Mouse (Mus musculus) forebrain, postnatal 0 days (tissue): ENCODE data around the gene Avpi1. TPM values are rescaled to one million over a fixed set of nuclear protein-coding genes. Genes with fewer than 3 reads are reported as not detected.

ENCODE experiments used
- ATAC-seq: fragments of 200-750 bp; cut with Nextera tagmentation; 2 replicates; pipeline ENCODE4 v1.8.0; 2017; ENCODE audit warnings: mild to moderate bottlenecking, moderate library complexity
- DNase-seq: peaks from one replicate; pipeline ENCODE4 v3.0.0-alpha.2; 2015
- H3K27ac ChIP-seq: fragments of 300-500 bp; sonication (generic); 2 replicates; pipeline ENCODE4 v1.5.1; 2014; ENCODE audit warnings: low read depth, mild to moderate bottlenecking, antibody characterized with exemption, low read length, moderate library complexity, mixed read lengths
- H3K27me3 ChIP-seq: fragments of 300-500 bp; sonication (generic); 2 replicates; pipeline ENCODE4 v1.6.1; 2014; ENCODE audit warnings: mild to moderate bottlenecking, low read length, mixed read lengths; ENCODE audit not compliant: insufficient read depth
- H3K36me3 ChIP-seq: fragments of 300-500 bp; sonication (generic); 2 replicates; pipeline ENCODE4 v1.6.1; 2014; ENCODE audit warnings: mild to moderate bottlenecking, moderate library complexity; ENCODE audit not compliant: insufficient read depth
- H3K4me1 ChIP-seq: fragments of 300-500 bp; sonication (generic); 2 replicates; pipeline ENCODE4 v1.6.1; 2014; ENCODE audit warnings: antibody characterized with exemption; ENCODE audit not compliant: insufficient read depth
- H3K4me2 ChIP-seq: fragments of 300-500 bp; sonication (generic); 2 replicates; pipeline ENCODE4 v1.6.1; 2014; ENCODE audit warnings: low read depth, mild to moderate bottlenecking, moderate library complexity
- H3K4me3 ChIP-seq: fragments of 300-500 bp; sonication (generic); 2 replicates; pipeline ENCODE4 v1.5.1; 2014; ENCODE audit warnings: low read depth, low read length, mixed read lengths
- H3K9ac ChIP-seq: fragments of 300-500 bp; sonication (generic); 2 replicates; pipeline ENCODE4 v1.6.1; 2014; ENCODE audit warnings: mild to moderate bottlenecking
- H3K9me3 ChIP-seq: fragments of 300-500 bp; sonication (generic); 2 replicates; pipeline ENCODE4 v1.6.1; 2016; ENCODE audit warnings: low read length
- CTCF ChIP-seq: sonication (generic); IDR thresholded peaks from 2 replicates; pipeline ENCODE4 v1.5.1; 2016; ENCODE audit warnings: antibody characterized with exemption, control low read depth, low read depth
- whole genome bisulfite sequencing: fragments of 180-500 bp; shearing (Covaris S2); extraction: QIAGEN DNeasy Blood & Tissue Kit; methylation state at CpG from one replicate; pipeline ENCODE4 v1.1.7; 2014; 5-methylcytosine and 5-hydroxymethylcytosine counted together
- polyA plus RNA-seq: library from polyadenylated mRNA; unstranded; fragments of >200 nt; fragmentation: Nextera tagmentation; extraction: Ambion mirVana; gene quantifications from 2 replicates; pipeline ENCODE4 v1.2.1, GENCODE M21; 2015
- total RNA-seq: library from RNA; depleted of rRNA; stranded (reverse); fragments of >200 nt; gene quantifications from 2 replicates; pipeline ENCODE4 v1.2.3, GENCODE M21; 2014

Gene Avpi1
- total and polyA plus RNA-seq, 2 experiments from 2014 or later = 9.5 to 14.3 TPM

GRCm38 (mm10) chr19:42144541-42145167 is 15.8 kb upstream of the Avpi1 start:
- Histone ChIP-seq H3K9me3 (no peaks in the 10 kb centered on the region), H3K4me2 (no peak overlapping the region), H3K4me3 (no peak overlapping the region), H3K27me3 (no peaks in the 10 kb centered on the region), H3K4me1 (no peaks in the 10 kb centered on the region), H3K9ac (no peak overlapping the region), H3K36me3 (no peaks in the 10 kb centered on the region), H3K27ac (no peak overlapping the region)
- DNase-seq (peak; percentile 92), ATAC-seq (peak; percentile 5; the same call in 1 of the 2 replicates)
- WGBS = 26% methylated on average over 8 of the region's 8 CpGs
- peak; percentile 80 for TF ChIP-seq CTCF

- no peak overlapping the region for H3K4me3 ChIP-seq
- H3K4me1 ChIP-seq = no peaks in the 10 kb centered on the region
- H3K9me3 ChIP-seq = no peaks in the 10 kb centered on the region
- no peak overlapping the region for H3K4me2 ChIP-seq
- H3K9ac ChIP-seq = no peak overlapping the region
- no peaks in the 10 kb centered on the region for H3K27me3 ChIP-seq
- no peak for TF ChIP-seq CTCF
- H3K27ac ChIP-seq = no peak overlapping the region
- 58% methylated on average over 6 of the region's 6 CpGs for WGBS
- DNase-seq (no peak), ATAC-seq (no peak)
- H3K36me3 ChIP-seq = no peaks in the 10 kb centered on the region
These were observed 15.2 kb upstream of the Avpi1 start for GRCm38 (mm10) chr19:42144067-42144466.

GRCm38 (mm10) chr19:42142757-42143156 is 13.9 kb upstream of the Avpi1 start:
- H3K4me1 ChIP-seq = no peaks in the 10 kb centered on the region
- no peak overlapping the region for H3K9ac ChIP-seq
- DNase-seq (no peak), ATAC-seq (no peak)
- no peak overlapping the region for H3K27ac ChIP-seq
- H3K36me3 ChIP-seq = no peaks in the 10 kb centered on the region
- H3K27me3 ChIP-seq = no peaks in the 10 kb centered on the region
- no peak for TF ChIP-seq CTCF
- H3K9me3 ChIP-seq = no peaks in the 10 kb centered on the region
- H3K4me2 ChIP-seq = no peak overlapping the region
- WGBS = 67% methylated on average over 2 of the region's 2 CpGs
- H3K4me3 ChIP-seq = no peak overlapping the region

- Histone ChIP-seq H3K9me3 (no peaks in the 10 kb centered on the region), H3K36me3 (no peaks in the 10 kb centered on the region), H3K27ac (no peak overlapping the region), H3K4me3 (no peak overlapping the region), H3K9ac (no peak overlapping the region), H3K4me1 (no peaks in the 10 kb centered on the region), H3K27me3 (no peaks in the 10 kb centered on the region), H3K4me2 (no peak overlapping the region)
- DNase-seq (no peak), ATAC-seq (no peak)
- WGBS = 78% methylated on average over 3 of the region's 3 CpGs
- TF ChIP-seq CTCF = no peak
These were observed 13.1 kb upstream of the Avpi1 start for GRCm38 (mm10) chr19:42141998-42142397.

GRCm38 (mm10) chr19:42139724-42140517 is 11.1 kb upstream of the Avpi1 start:
- Histone ChIP-seq H3K27ac (no peak overlapping the region), H3K9me3 (no peaks in the 10 kb centered on the region), H3K4me1 (no peaks in the 10 kb centered on the region), H3K4me3 (no peak overlapping the region), H3K36me3 (no peaks in the 10 kb centered on the region), H3K9ac (no peak overlapping the region), H3K27me3 (no peaks in the 10 kb centered on the region), H3K4me2 (no peak overlapping the region)
- no peak for ATAC-seq
- TF ChIP-seq CTCF = no peak
- no peak for DNase-seq
- 80% methylated on average over 5 of the region's 5 CpGs for WGBS

GRCm38 (mm10) chr19:42138517-42139285 is 9.8 kb upstream of the Avpi1 start:
- no peaks in the 10 kb centered on the region for H3K36me3 ChIP-seq
- H3K27me3 ChIP-seq = no peaks in the 10 kb centered on the region
- no peak overlapping the region for H3K27ac ChIP-seq
- no peak overlapping the region for H3K4me2 ChIP-seq
- DNase-seq (no peak), ATAC-seq (no peak)
- H3K4me3 ChIP-seq = no peak overlapping the region
- WGBS = 91% methylated on average over 15 of the region's 15 CpGs
- no peaks in the 10 kb centered on the region for H3K9me3 ChIP-seq
- no peak overlapping the region for H3K9ac ChIP-seq
- no peaks in the 10 kb centered on the region for H3K4me1 ChIP-seq
- TF ChIP-seq CTCF = no peak
